Mouse (Mus musculus) heart, embryonic 15.5 days (tissue): ENCODE data around the gene Mettl7a2. TPM values are rescaled to one million over a fixed set of nuclear protein-coding genes. Genes with fewer than 3 reads are reported as not detected.
"Not testable (repeated sequence)": the region's sequence is repeated elsewhere in the genome, so short reads cannot be mapped to it uniquely, and the experiment has no call there.

ENCODE experiments used
- ATAC-seq: fragments of 200-750 bp; cut with Nextera tagmentation; replicated peaks from 2 replicates; pipeline ENCODE4 v1.8.0; 2017; ENCODE audit warnings: low read depth, moderate TSS enrichment; ENCODE audit not compliant: insufficient number of reproducible peaks, insufficient read depth, low FRiP score
- H3K27ac ChIP-seq: fragments of 300-500 bp; sonication (generic); 2 replicates; pipeline ENCODE4 v1.5.1; 2015; ENCODE audit warnings: mild to moderate bottlenecking, inconsistent platforms
- H3K27me3 ChIP-seq: fragments of 300-500 bp; sonication (generic); 2 replicates; pipeline ENCODE4 v1.6.1; 2015; ENCODE audit warnings: inconsistent platforms
- H3K36me3 ChIP-seq: fragments of 300-500 bp; sonication (generic); 2 replicates; pipeline ENCODE4 v1.6.1; 2015; ENCODE audit warnings: mild to moderate bottlenecking, inconsistent platforms
- H3K4me1 ChIP-seq: fragments of 300-500 bp; sonication (generic); replicated peaks from 2 replicates; pipeline ENCODE4 v1.6.1; 2015; ENCODE audit warnings: inconsistent platforms
- H3K4me2 ChIP-seq: fragments of 300-500 bp; sonication (generic); 2 replicates; pipeline ENCODE4 v1.6.1; 2015; ENCODE audit warnings: inconsistent platforms, mild to moderate bottlenecking, moderate library complexity
- H3K4me3 ChIP-seq: fragments of 300-500 bp; sonication (generic); 2 replicates; pipeline ENCODE4 v1.5.1; 2015; ENCODE audit warnings: mild to moderate bottlenecking, inconsistent platforms
- H3K9ac ChIP-seq: fragments of 300-500 bp; sonication (generic); 2 replicates; pipeline ENCODE4 v1.6.1; 2015; ENCODE audit warnings: mild to moderate bottlenecking, inconsistent platforms
- H3K9me3 ChIP-seq: fragments of 300-500 bp; sonication (generic); replicated peaks from 2 replicates; pipeline ENCODE4 v1.6.1; 2016; ENCODE audit warnings: inconsistent platforms
- WGBS: fragments of 180-500 bp; shearing (Covaris S2); methylation state at CpG from one replicate; pipeline ENCODE4 v1.1.7; 2015; ENCODE audit warnings: mixed read lengths; 5-methylcytosine and 5-hydroxymethylcytosine counted together
- polyA plus RNA-seq: library from polyadenylated mRNA; unstranded; fragments of >200 nt; fragmentation: Nextera tagmentation; extraction: Ambion mirVana; gene quantifications from 2 replicates; pipeline ENCODE4 v1.2.1, GENCODE M21; 2015

The Mettl7a2 gene
- polyA plus RNA-seq, 1 experiment from 2014 or later: not detected

DNA sequence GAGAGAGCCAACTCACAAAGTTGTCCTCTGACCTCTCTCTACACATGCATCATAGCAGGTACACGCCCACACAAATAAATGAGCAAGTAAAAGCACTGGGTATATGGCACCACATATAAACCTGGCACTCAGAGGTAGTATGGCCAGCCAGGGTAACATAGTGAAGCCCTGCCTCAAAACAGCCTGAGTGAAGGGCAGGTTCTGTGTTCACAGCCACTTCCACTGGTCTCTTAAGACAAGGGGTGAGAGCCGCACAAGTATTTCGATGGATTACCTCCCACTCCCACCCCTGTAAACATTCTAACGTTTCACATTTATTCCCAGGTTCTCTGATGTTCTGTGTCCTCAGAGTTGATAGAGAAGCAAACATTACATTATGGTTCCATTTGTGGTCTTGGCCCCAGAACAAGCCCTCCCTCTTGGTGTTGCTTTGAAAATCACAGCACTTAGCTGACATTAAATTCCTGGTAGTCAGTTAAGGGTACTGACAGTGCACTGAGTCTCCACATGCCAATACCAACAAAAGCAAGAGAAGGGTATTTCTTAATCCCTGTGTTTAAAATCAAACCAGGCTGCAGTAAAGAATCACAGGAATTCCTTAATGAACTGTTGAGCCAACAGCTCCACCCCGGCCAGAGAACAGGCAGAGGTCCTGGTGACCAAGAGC is 11.6 kb upstream of the Mettl7a2 start:
- not testable (repeated sequence) for H3K4me3 ChIP-seq, H3K4me1 ChIP-seq, H3K9ac ChIP-seq, H3K4me2 ChIP-seq, H3K27me3 ChIP-seq, H3K36me3 ChIP-seq, H3K9me3 ChIP-seq, H3K27ac ChIP-seq, ATAC-seq
- WGBS: 70% methylated on average over 4 of the region's 5 CpGs

DNA sequence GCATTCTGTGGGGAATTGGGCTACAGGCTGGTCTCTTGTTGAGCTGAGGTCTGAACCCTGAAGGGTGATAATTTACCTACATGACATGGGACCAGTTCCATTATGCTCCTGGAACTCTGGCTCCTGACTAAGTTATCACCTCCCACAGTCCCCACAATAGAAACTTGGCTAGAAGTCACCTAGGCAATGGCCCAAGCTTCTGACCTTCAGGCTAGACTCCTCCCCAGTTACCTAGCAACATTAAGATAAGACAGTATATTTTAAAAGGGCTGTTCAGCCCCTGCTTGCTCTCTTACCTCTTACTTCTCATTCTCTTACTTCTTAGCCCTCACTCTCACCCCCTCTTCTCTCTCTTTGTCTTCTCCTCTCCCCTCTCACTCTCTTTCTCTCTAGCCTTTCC is 7.5 kb upstream of the Mettl7a2 start:
- no peak for ATAC-seq
- Histone ChIP-seq H3K27me3 (no peaks in the 10 kb centered on the region), H3K4me3 (no peak overlapping the region), H3K36me3 (no peaks in the 10 kb centered on the region), H3K27ac (no peak overlapping the region), H3K9ac (no peak overlapping the region), H3K4me2 (no peak overlapping the region), H3K4me1 (0 out of 2 replicates have a peak, but pooled peaks cover 6% of the 10 kb centered on the region), H3K9me3 (no peaks in the 10 kb centered on the region)

- Histone ChIP-seq H3K27me3 (no peaks in the 10 kb centered on the region), H3K9me3 (no peaks in the 10 kb centered on the region), H3K9ac (no peak overlapping the region), H3K4me3 (no peak overlapping the region), H3K36me3 (no peaks in the 10 kb centered on the region), H3K4me2 (no peak overlapping the region), H3K4me1 (peaks cover 14% of the 10 kb centered on the region), H3K27ac (no peak overlapping the region)
- WGBS: 74% methylated on average over 14 of the region's 14 CpGs
- no peak for ATAC-seq
Observed at GRCm38 (mm10) chr15:100346761-100347160, 6.2 kb upstream of the Mettl7a2 start.

- Histone ChIP-seq H3K9me3 (no peaks in the 10 kb centered on the region), H3K36me3 (no peaks in the 10 kb centered on the region), H3K4me2 (no peak overlapping the region), H3K9ac (no peak overlapping the region), H3K4me3 (no peak overlapping the region), H3K27me3 (no peaks in the 10 kb centered on the region), H3K4me1 (peaks cover 17% of the 10 kb centered on the region), H3K27ac (no peak overlapping the region)
- 24% methylated on average over 2 of the region's 2 CpGs for WGBS
- ATAC-seq: no peak
Observed at GRCm38 (mm10) chr15:100349496-100349895, 3.5 kb upstream of the Mettl7a2 start.

- peaks cover 17% of the 10 kb centered on the region for H3K4me1 ChIP-seq
- WGBS: 43% methylated on average over 6 of the region's 6 CpGs
- H3K9me3 ChIP-seq: no peaks in the 10 kb centered on the region
- 0 out of 2 replicates have a peak overlapping the region, but pooled peaks have one; percentile 21 for H3K4me2 ChIP-seq
- no peaks in the 10 kb centered on the region for H3K36me3 ChIP-seq
- H3K9ac ChIP-seq: no peak overlapping the region
- no peaks in the 10 kb centered on the region for H3K27me3 ChIP-seq
- no peak for ATAC-seq
- no peak overlapping the region for H3K27ac ChIP-seq
- H3K4me3 ChIP-seq: no peak overlapping the region
Observed at GRCm38 (mm10) chr15:100351501-100352060, 1.4 kb upstream of the Mettl7a2 start.

GRCm38 (mm10) chr15:100353399-100353798 is 399 bp downstream of the Mettl7a2 start:
- WGBS: 86% methylated on average over 16 of the region's 22 CpGs
- H3K4me2 ChIP-seq, H3K27me3 ChIP-seq, H3K27ac ChIP-seq, ATAC-seq, H3K9ac ChIP-seq, H3K36me3 ChIP-seq, H3K9me3 ChIP-seq, H3K4me3 ChIP-seq: not testable (repeated sequence)
- H3K4me1 ChIP-seq: peaks cover 17% of the 10 kb centered on the region

- H3K4me3 ChIP-seq: no peak overlapping the region
- ATAC-seq: no peak
- peaks cover 12% of the 10 kb centered on the region for H3K4me1 ChIP-seq
- no peaks in the 10 kb centered on the region for H3K36me3 ChIP-seq
- no peaks in the 10 kb centered on the region for H3K9me3 ChIP-seq
- no peak overlapping the region for H3K4me2 ChIP-seq
- no peaks in the 10 kb centered on the region for H3K27me3 ChIP-seq
- H3K9ac ChIP-seq: no peak overlapping the region
- H3K27ac ChIP-seq: no peak overlapping the region
- 81% methylated on average over 5 of the region's 5 CpGs for WGBS
Observed at GRCm38 (mm10) chr15:100355876-100356275, 2.9 kb downstream of the Mettl7a2 start.

DNA sequence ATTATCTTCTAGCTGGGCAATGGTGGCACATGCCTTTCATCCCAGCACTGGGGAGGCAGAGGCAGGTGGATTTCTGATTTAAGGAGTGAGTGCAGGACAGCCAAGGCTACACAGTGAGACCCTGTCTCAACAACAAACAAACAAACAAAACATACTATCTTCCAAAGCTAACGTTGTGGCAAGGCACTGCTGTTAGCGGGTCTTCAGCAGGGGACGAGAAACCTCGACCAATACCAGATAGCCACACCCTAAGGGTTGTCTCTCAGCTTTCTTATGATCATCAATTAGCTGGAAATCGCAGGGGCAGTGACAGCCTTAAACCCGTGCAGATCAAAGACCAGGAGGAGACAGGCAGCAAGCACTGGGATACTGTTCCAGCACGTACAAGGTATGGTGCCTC is 11.2 kb downstream of the Mettl7a2 start, which contains the start of gene Higd1c:
Gene Higd1c, plus strand, starts transcription at position 301 of the 400 bp plus-strand sequence.
- Histone ChIP-seq H3K4me2 (no peak within 1 kb of the TSS), H3K4me3 (no peak within 1 kb of the TSS), H3K9ac (no peak within 1 kb of the TSS), H3K27me3 (no peaks in the 10 kb centered on the region), H3K9me3 (no peaks in the 10 kb centered on the region), H3K4me1 (no peaks in the 10 kb centered on the region), H3K27ac (no peak within 1 kb of the TSS), H3K36me3 (no peaks in the 10 kb centered on the region)
- no peak for ATAC-seq
- WGBS: 63% methylated on average over 7 of the region's 7 CpGs

- 78% methylated on average over 9 of the region's 9 CpGs for WGBS
- ATAC-seq, H3K9me3 ChIP-seq, H3K9ac ChIP-seq, H3K4me2 ChIP-seq, H3K27ac ChIP-seq, H3K4me1 ChIP-seq, H3K4me3 ChIP-seq, H3K27me3 ChIP-seq, H3K36me3 ChIP-seq: not testable (repeated sequence)
Observed at GRCm38 (mm10) chr15:100365967-100366366, 13.0 kb downstream of the Mettl7a2 start.

DNA sequence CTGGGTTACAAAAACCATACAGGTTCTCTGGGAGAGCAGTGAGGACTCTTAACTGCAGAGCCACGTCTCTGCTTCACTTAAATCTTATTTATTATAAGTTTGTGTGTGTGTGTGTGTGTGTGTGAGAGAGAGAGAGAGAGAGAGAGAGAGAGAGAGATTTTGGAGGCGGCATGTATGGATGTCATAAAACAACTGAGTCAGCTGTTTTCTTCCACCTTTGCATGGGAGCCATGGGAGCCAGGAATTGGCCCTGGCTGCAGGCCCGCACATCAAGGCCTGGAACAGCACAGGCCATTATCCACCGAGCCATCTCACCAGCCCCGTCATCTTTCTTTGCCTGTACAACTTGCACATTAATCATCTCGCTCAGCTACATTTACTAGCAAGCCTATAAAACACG is 14.1 kb downstream of the Mettl7a2 start:
- Histone ChIP-seq H3K4me2 (no peak overlapping the region), H3K9ac (no peak overlapping the region), H3K27ac (no peak overlapping the region), H3K27me3 (no peaks in the 10 kb centered on the region), H3K36me3 (no peaks in the 10 kb centered on the region), H3K9me3 (no peaks in the 10 kb centered on the region), H3K4me1 (no peaks in the 10 kb centered on the region), H3K4me3 (no peak overlapping the region)
- ATAC-seq: no peak
- WGBS: 76% methylated on average over 7 of the region's 7 CpGs

DNA sequence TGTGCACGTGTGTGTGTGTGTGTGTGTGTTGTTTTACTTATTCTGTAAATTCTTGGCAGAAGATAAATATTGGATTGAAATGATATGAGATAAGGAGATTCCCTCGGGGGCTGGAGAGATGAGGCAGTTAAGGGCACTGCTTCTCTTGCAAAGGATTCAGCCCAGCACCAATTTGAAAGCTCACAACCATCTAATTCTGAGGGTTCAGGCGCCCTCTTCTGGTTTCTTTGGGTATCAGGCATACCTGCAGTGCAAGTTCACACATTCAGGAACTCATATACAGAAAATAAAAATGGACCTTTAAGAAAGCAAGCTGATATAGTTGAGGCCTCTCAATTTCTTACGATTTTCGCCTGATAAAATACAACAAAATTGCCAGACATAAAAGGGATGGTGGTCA is 22.1 kb downstream of the Mettl7a2 start:
- no peaks in the 10 kb centered on the region for H3K36me3 ChIP-seq
- H3K4me3 ChIP-seq: no peak overlapping the region
- WGBS: 30% methylated on average over 5 of the region's 5 CpGs
- H3K9ac ChIP-seq: no peak overlapping the region
- no peaks in the 10 kb centered on the region for H3K9me3 ChIP-seq
- H3K27ac ChIP-seq: no peak overlapping the region
- no peak for ATAC-seq
- no peak overlapping the region for H3K4me2 ChIP-seq
- H3K4me1 ChIP-seq: no peaks in the 10 kb centered on the region
- H3K27me3 ChIP-seq: no peaks in the 10 kb centered on the region

DNA sequence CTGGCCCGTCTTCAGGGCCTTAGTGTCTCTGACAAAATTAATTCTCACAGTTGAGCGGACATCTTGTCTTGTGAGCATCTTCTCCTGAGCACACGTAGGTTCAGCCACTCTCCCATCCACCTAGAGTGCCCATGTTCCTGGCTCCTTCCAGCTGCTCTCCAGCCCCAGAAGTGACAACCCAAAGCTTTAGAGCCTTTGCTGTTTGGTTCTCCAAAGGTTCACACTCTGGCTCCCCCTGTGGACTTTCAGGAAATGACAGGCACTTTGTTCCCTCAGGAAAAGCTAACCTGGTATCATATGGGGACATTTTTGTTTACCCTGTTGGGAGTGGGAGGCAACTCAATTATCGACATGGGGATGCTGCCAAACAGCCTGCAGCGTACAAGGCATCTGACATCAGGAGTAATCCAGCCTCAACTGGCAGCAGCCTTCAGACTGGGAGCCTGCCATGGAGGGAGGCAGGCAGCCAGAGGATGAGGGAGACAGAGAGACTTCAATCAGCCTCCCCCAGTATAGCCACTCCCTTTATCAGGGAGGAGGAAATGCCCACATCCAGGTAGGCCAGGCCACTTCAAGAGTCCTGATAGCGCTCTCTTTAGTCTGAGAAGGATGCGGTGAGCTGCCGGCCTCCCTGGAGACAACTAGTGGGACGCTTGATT is 25.0 kb downstream of the Mettl7a2 start:
- not testable (repeated sequence) for H3K9ac ChIP-seq, H3K27me3 ChIP-seq, H3K27ac ChIP-seq, H3K9me3 ChIP-seq, H3K4me3 ChIP-seq, H3K4me2 ChIP-seq, ATAC-seq, H3K4me1 ChIP-seq, H3K36me3 ChIP-seq
- 33% methylated on average over 4 of the region's 9 CpGs for WGBS
